Mouse (Mus musculus) neutrophil, adult 83 days (primary cell): Measurements from ENCODE around the gene Efcab2. TPM values are rescaled to one million over a fixed set of nuclear protein-coding genes. Genes with fewer than 3 reads are reported as not detected.

Experiments used
- total RNA-seq, 2 experiments: library from RNA; stranded (reverse); gene quantifications; one replicate each; pipeline ENCODE4 v1.2.4; 2023

The Efcab2 gene
- 1 to 10 TPM; 1.9 to 2.1 TPM for total RNA-seq

GRCm38 (mm10) chr1:178405951-178406711 is at the start of gene Efcab2:
Gene Efcab2 (plus strand): TSS chr1:178406085.

DNA sequence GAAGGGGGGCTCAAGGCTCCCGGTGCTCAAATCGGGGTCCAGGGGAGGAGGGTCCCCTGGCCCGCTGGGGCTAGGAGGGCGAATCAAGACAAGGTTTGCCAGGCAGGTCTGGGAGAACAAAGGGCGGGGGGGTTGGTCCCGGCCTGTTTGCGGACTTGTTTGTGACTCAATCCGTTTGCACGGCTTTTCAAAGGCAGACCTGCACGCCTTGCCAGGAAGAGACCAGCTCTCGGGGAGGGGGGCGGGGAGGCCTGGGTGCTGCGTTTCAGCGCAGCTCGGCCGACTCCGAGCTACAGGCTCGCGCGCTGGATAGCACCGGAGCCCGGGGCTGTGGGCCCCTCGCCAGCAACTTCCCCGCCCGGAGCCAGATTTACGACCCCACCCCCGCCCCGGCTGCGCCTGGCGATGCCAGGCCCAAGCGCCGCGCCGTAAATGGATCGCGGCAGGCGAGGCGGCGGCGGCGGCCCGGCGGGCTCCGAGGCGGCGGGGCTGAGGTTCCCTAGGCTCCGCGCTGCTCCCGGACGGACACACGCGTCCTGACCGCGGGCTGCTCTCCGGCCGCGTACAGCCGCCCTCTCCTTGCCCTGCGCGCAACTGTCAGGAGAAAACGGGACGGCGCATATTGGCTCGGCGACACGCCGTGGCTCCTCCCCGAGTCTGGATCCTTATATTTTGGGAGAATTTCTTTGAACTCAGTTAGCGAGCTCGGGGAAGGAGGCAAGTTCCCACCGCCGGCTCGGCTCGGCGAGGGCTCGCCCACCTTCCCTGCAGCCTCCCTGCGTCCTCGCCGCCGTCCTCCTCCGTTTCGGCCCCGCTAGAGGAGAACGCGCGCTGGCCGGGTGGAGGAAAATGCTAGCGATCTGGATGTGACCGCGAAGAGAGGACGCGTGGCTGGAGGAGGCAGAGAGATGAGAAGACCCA is 122.8 kb downstream of the Efcab2 start, which contains the start of gene Kif26b:
TSS of gene Kif26b (plus strand) at position 695 of the 921 bp plus-strand sequence.

Other genes starting within 250 kb of the Efcab2 start
- gene Desi2, start 218.7 kb upstream of the Efcab2 start, total RNA-seq: 1 to 10 TPM; 6.8 to 8.1 TPM
- 10 to 100 TPM; 30.9 to 33.7 TPM for gene Cox20, start 87.0 kb upstream of the Efcab2 start, total RNA-seq
- gene Hnrnpu, start 68.3 kb upstream of the Efcab2 start, total RNA-seq: 100 to 1,000 TPM; 508 to 523 TPM
- gene Kif26b, start 123.0 kb downstream of the Efcab2 start, total RNA-seq: under 1 TPM; 0.68 to 0.81 TPM